In genomic region chr2:171822156-171822555, GRCm38 (mm10) we compare ENCODE assay signal across 29 mouse cellular contexts.
A peak's percentile ranks its signal among the peaks of the same experiment; 100 is the strongest.
DNase-seq lines count a peak whose midpoint lies in the region; ATAC-seq and TF ChIP-seq lines count a peak whose summit lies in the region.
"Had no signal": no experiment of that assay in that cellular context is flagged by ENCODE, and none has a peak within 500 bp of the region (broad histone marks: within the 10 kb centered on the region; RNA-seq: fewer than 3 reads in every experiment).

No protein-coding gene starts in this region.

- no peaks in the 10 kb centered on the region for H3K36me3 ChIP-seq in heart, embryonic 11.5 days (ENCODE audit: control insufficient read depth, insufficient read depth, low read length)
- H3K36me3 ChIP-seq: heart, embryonic 13.5 days; hindbrain, embryonic 13.5 days; midbrain, embryonic 10.5 days; neural tube, embryonic 12.5 days had no signal

- no peak for TF ChIP-seq CTCF in gastrocnemius, adult 2 months (IDR thresholded peaks at IDR 0.05)

- peak; percentile 55 for DNase-seq in gastrocnemius, adult 2 months
- DNase-seq in gastrocnemius, postnatal 10 days: no peak
- peak; percentile 26 for DNase-seq in heart, postnatal 25 days (ENCODE audit: low spot score)
- peak; percentile 60 for DNase-seq in brain, adult 2 months (ENCODE audit: low read depth, low spot score)
- DNase-seq in gastrocnemius, postnatal 14 days: peak; percentile 13
- DNase-seq in adrenal gland, postnatal 4 days (ENCODE audit: low spot score in 2 of 2): no peak
- DNase-seq: adrenal gland, adult 8-10 months; B cell, adult 2 months; cerebellum, adult 11-12 months; cerebellum, postnatal 14 days; kidney, adult 9 months; kidney, postnatal 10 days; layer of hippocampus, adult 9-11 months; liver; lung, adult 2 months; lung, postnatal 14 days; right cerebral cortex, adult 18-20 months; right cerebral cortex, postnatal 4 days; thymus, postnatal 4 days had no signal

- no peak for ATAC-seq in heart, embryonic 11.5 days (replicated peaks; ENCODE audit: insufficient number of reproducible peaks, low FRiP score, low TSS enrichment)
- ATAC-seq: intestine, postnatal 0 days; midbrain, embryonic 16.5 days had no signal

- no peak overlapping the region for H3K4me3 ChIP-seq in gastrocnemius, adult 2 months
- H3K4me3 ChIP-seq in heart, embryonic 11.5 days (ENCODE audit: low read depth, low read length): no peak overlapping the region
- H3K4me3 ChIP-seq: erythroblast, embryonic 14.5 days; heart, embryonic 13.5 days; hindbrain, embryonic 13.5 days; midbrain, embryonic 10.5 days; myocyte; neural tube, embryonic 12.5 days had no signal

- H3K27ac ChIP-seq in gastrocnemius, adult 2 months: no peak overlapping the region
- H3K27ac ChIP-seq in heart, embryonic 11.5 days (ENCODE audit: low read depth, low read length): no peak overlapping the region
- H3K27ac ChIP-seq: heart, embryonic 13.5 days; hindbrain, embryonic 13.5 days; liver, embryonic 14.5 days; midbrain, embryonic 10.5 days; neural tube, embryonic 12.5 days had no signal

- no peak overlapping the region for H3K9ac ChIP-seq in heart, embryonic 11.5 days (ENCODE audit: low read depth, low read length)
- H3K9ac ChIP-seq: heart, embryonic 13.5 days; hindbrain, embryonic 13.5 days; liver, embryonic 14.5 days; neural tube, embryonic 12.5 days had no signal

- H3K4me1 ChIP-seq in heart, embryonic 11.5 days (ENCODE audit: control insufficient read depth, insufficient read depth, low read length): peaks cover 2% of the 10 kb centered on the region; the same call in 1 of the 2 replicates
- H3K4me1 ChIP-seq: heart, embryonic 13.5 days had no signal

- H3K27me3 ChIP-seq in heart, embryonic 11.5 days (ENCODE audit: control insufficient read depth, insufficient read depth, low read length): no peaks in the 10 kb centered on the region
- H3K27me3 ChIP-seq: heart, embryonic 13.5 days; hindbrain, embryonic 13.5 days; neural tube, embryonic 12.5 days had no signal

- H3K4me2 ChIP-seq in heart, embryonic 11.5 days: no peak overlapping the region
- H3K4me2 ChIP-seq: heart, embryonic 13.5 days; hindbrain, embryonic 13.5 days; neural tube, embryonic 12.5 days had no signal

- intact Hi-C loops in gastrocnemius, adult 2 months (cut with DNase I): no loop called here
- intact Hi-C loops in heart, postnatal 25 days (cut with DNase I): no loop called here
- intact Hi-C loops in gastrocnemius, postnatal 14 days (cut with DNase I; ENCODE audit: low total_unique reads): no loop called here

- no peaks in the 10 kb centered on the region for H3K9me3 ChIP-seq in heart, embryonic 11.5 days (replicated peaks; ENCODE audit: control insufficient read depth, low read length)
- H3K9me3 ChIP-seq: heart, embryonic 13.5 days; hindbrain, embryonic 13.5 days; midbrain, embryonic 10.5 days; neural tube, embryonic 12.5 days had no signal

- 80% methylated on average over 6 of the region's 6 CpGs for WGBS in heart, embryonic 11.5 days (ENCODE audit: insufficient replicate concordance)

Comparison
In these comparisons a context has a peak if more than half of its experiments do, and no peak if none do; other contexts are left out.
1. DNase-seq: peak in gastrocnemius, adult 2 months (single experiment), heart, postnatal 25 days (single experiment), brain, adult 2 months (single experiment) and gastrocnemius, postnatal 14 days (single experiment); none in gastrocnemius, postnatal 10 days (single experiment) and adrenal gland, postnatal 4 days (0 of 2).